Comparison of ENCODE assay signal across 8 mouse cellular contexts in the genomic region with DNA sequence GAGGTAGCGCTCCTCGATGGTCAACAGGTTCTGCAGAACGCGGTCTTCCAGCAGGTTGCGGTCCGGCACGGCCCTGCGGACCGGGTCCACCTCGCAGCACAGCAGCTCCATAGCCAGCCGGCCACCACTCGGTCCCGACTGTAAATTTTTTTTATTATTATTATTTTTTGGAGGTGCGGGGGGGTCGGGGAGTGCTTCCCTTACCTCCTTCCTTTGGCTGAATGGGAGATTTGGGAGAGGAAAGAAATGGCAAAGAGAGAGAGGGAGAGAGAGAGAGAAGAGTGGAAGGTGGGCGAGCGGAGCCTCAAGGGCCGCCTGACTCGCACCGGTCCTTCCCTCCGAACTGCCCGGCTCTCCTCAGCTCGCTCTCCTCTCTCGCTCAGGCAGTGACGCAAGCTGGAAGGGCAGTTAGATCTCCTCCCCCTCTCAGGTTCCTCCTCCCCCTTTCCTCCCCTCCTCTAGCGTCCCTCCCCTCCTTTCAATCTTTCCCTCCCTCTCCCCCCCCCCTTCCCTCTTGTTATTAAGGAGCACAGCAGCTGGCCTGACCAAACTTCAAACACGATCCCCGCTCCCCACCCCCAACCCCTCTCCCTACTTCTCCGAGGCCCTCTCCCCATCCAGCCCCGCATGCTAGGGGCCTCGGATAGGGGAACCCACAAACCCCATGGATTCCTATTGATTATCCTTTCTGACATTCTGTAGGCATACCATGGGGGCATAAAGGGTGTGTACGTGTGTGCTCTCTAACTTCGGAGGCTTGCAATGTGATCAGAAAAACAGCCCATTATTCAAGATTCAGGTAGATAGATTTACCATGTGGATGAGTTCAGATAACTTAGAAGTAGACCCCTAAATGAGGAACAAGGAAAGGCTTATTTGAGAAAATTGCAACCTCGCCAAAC. TPM values are rescaled to one million over a fixed set of nuclear protein-coding genes. Genes with fewer than 3 reads are reported as not detected.
DNase-seq lines count a peak whose midpoint lies in the region; ATAC-seq and TF ChIP-seq lines count a peak whose summit lies in the region.

No protein-coding gene starts in this region.

- 2% methylated on average over 32 of the region's 34 CpGs for WGBS in liver, adult 2 months
- 1% methylated on average over 29 of the region's 34 CpGs for WGBS in midbrain, embryonic 16.5 days
- WGBS in stomach, embryonic 14.5 days: under 1% methylated on average over 33 of the region's 34 CpGs

- peaks cover 5% of the 10 kb centered on the region for H3K27me3 ChIP-seq in liver, adult 2 months (ENCODE audit: control insufficient read depth, insufficient read depth, low read length)
- H3K27me3 ChIP-seq in midbrain, embryonic 16.5 days (ENCODE audit: control insufficient read depth, insufficient read depth, low read depth, low read length): peaks cover 23% of the 10 kb centered on the region
- no peaks in the 10 kb centered on the region for H3K27me3 ChIP-seq in stomach, embryonic 14.5 days (ENCODE audit: control insufficient read depth, insufficient read depth, low read length)

- H3K4me3 ChIP-seq in liver, adult 2 months (ENCODE audit: insufficient read depth, low read depth, low read length): peak overlapping the region; percentile 67
- H3K4me3 ChIP-seq in midbrain, embryonic 16.5 days (ENCODE audit: low read depth, low read length): peak overlapping the region; percentile 46
- peak overlapping the region; percentile 89 for H3K4me3 ChIP-seq in stomach, embryonic 14.5 days (ENCODE audit: low read depth, low read length)

- H3K4me2 ChIP-seq in midbrain, embryonic 16.5 days (ENCODE audit: low read length): peak overlapping the region; percentile 72
- peak overlapping the region; percentile 88 for H3K4me2 ChIP-seq in stomach, embryonic 14.5 days (replicated peaks; ENCODE audit: low read depth, low read length)

- no peaks in the 10 kb centered on the region for H3K79me2 ChIP-seq in liver, adult 2 months (ENCODE audit: control insufficient read depth, insufficient read depth, low read length)

- H3K4me1 ChIP-seq in liver, adult 2 months (ENCODE audit: control insufficient read depth, insufficient read depth, low read length): no peaks in the 10 kb centered on the region
- peaks cover 62% of the 10 kb centered on the region for H3K4me1 ChIP-seq in midbrain, embryonic 16.5 days (ENCODE audit: control insufficient read depth, insufficient read depth, low read length)
- peaks cover 39% of the 10 kb centered on the region for H3K4me1 ChIP-seq in stomach, embryonic 14.5 days (ENCODE audit: control insufficient read depth, insufficient read depth, low read length)

- H3K36me3 ChIP-seq in liver, adult 2 months (ENCODE audit: control insufficient read depth, insufficient read depth, low read length): no peaks in the 10 kb centered on the region
- no peaks in the 10 kb centered on the region for H3K36me3 ChIP-seq in midbrain, embryonic 16.5 days (ENCODE audit: control insufficient read depth, insufficient read depth, low read length)
- H3K36me3 ChIP-seq in stomach, embryonic 14.5 days (ENCODE audit: control insufficient read depth, insufficient read depth, low read length): peaks cover 13% of the 10 kb centered on the region

- peak; percentile 83 for TF ChIP-seq POLR2A in liver, adult 2 months (IDR thresholded peaks at IDR 0.05; ENCODE audit: extremely low read depth, insufficient read depth, low read length)

- intact Hi-C loops in gastrocnemius, postnatal 36 days (cut with DNase I): no loop called here

- peak; percentile 44 for ATAC-seq in frontal cortex, adult (ENCODE audit: low TSS enrichment)
- ATAC-seq in inflammation-experienced regulatory T-cells, adult 6 months: peak; percentile 32
- ATAC-seq in midbrain, embryonic 16.5 days: peak; percentile 2; the same call in 1 of the 2 replicates
- ATAC-seq in stomach, embryonic 14.5 days (ENCODE audit: insufficient number of reproducible peaks, insufficient read depth, low FRiP score, low read depth): peak; percentile 54

- TF ChIP-seq CTCF in liver, adult 2 months (IDR thresholded peaks at IDR 0.05; ENCODE audit: low read depth, low read length): no peak

- H3K9ac ChIP-seq in liver, adult 2 months (ENCODE audit: low read depth, low read length): peak overlapping the region; percentile 66
- peak overlapping the region; percentile 59 for H3K9ac ChIP-seq in midbrain, embryonic 16.5 days (ENCODE audit: low read depth, low read length)
- H3K9ac ChIP-seq in stomach, embryonic 14.5 days (replicated peaks; ENCODE audit: low read depth, low read length): peak overlapping the region; percentile 89

- DNase-seq in frontal cortex, postnatal 25 days (ENCODE audit: low spot score in 2 of 2): no peak
- peak; percentile 69 for DNase-seq in c-Kit-positive CD71-positive TER-119-negative erythroid progenitor cells, embryonic 14.5 days (ENCODE audit: low read depth)
- peak; percentile 55 to 73 for DNase-seq in gastrocnemius, postnatal 36 days
- peak; percentile 30 for DNase-seq in liver, adult 2 months (ENCODE audit: extremely low read depth, low read depth, low spot score)

- H3K9me3 ChIP-seq in midbrain, embryonic 16.5 days (replicated peaks; ENCODE audit: control insufficient read depth, low read length, poor library complexity, severe bottlenecking): no peaks in the 10 kb centered on the region
- no peaks in the 10 kb centered on the region for H3K9me3 ChIP-seq in stomach, embryonic 14.5 days (ENCODE audit: control insufficient read depth, low read depth, low read length)

- 0 out of 2 replicates have a peak overlapping the region, but pooled peaks have one; percentile 10 for H3K27ac ChIP-seq in liver, adult 2 months (replicated peaks; ENCODE audit: insufficient read depth, low read depth, low read length)
- H3K27ac ChIP-seq in midbrain, embryonic 16.5 days (ENCODE audit: low read length): peak overlapping the region; percentile 44
- H3K27ac ChIP-seq in stomach, embryonic 14.5 days (ENCODE audit: low read length): peak overlapping the region; percentile 95

RNA-seq across cellular contexts. Expression of a gene that starts 1.1 kb away (rescaled TPM):
- total RNA-seq in gastrocnemius, postnatal 36 days (2021): 10 to 100 TPM; 15.0 to 16.6 TPM
- polyA plus RNA-seq in inflammation-experienced regulatory T-cells, adult 6 months (2017; shearing (Covaris generic)): 100 to 1,000 TPM; 622 to 765 (median 747) TPM
- 5.3 and 6.0 TPM in 2 replicates for total RNA-seq in liver, adult 2 months (2014; rRNA removed)
- polyA plus RNA-seq in liver, adult 2 months (2012; rRNA removed): 2.4 and 5.0 TPM in 2 replicates
- polyA plus RNA-seq in midbrain, embryonic 16.5 days (2015; fragmentation: Nextera tagmentation; extraction: Ambion mirVana): 245 and 326 TPM in 2 replicates
- polyA plus RNA-seq in stomach, embryonic 14.5 days (2014; fragmentation: Nextera tagmentation; extraction: Ambion mirVana): 1,255 and 1,268 TPM in 2 replicates

RNA-seq across cellular contexts. Expression of a gene that starts 41.6 kb away (rescaled TPM):
- 10 to 100 TPM; 80.9 to 85.1 TPM for total RNA-seq in gastrocnemius, postnatal 36 days (2021)
- 10 to 100 TPM in 1 of 3 experiments, 1 to 10 TPM in 2; 7.5 to 10.6 (median 8.8) TPM for polyA plus RNA-seq in inflammation-experienced regulatory T-cells, adult 6 months (2017; shearing (Covaris generic))
- total RNA-seq in liver, adult 2 months (2014; rRNA removed): 2.3 and 2.4 TPM in 2 replicates
- polyA plus RNA-seq in liver, adult 2 months (2012; rRNA removed): 3.8 and 4.2 TPM in 2 replicates
- 5.9 and 7.4 TPM in 2 replicates for polyA plus RNA-seq in midbrain, embryonic 16.5 days (2015; fragmentation: Nextera tagmentation; extraction: Ambion mirVana)
- 3.4 and 3.8 TPM in 2 replicates for polyA plus RNA-seq in stomach, embryonic 14.5 days (2014; fragmentation: Nextera tagmentation; extraction: Ambion mirVana)

Comparison
In these comparisons a context has a peak if more than half of its experiments do, and no peak if none do; other contexts are left out.
1. ATAC-seq: peak in every context shown above with its lines; median percentile 54 in stomach, embryonic 14.5 days; 44 in frontal cortex, adult; 32 in inflammation-experienced regulatory T-cells, adult 6 months; 2 in midbrain, embryonic 16.5 days.
2. DNase-seq: peak in c-Kit-positive CD71-positive TER-119-negative erythroid progenitor cells, embryonic 14.5 days (single experiment), gastrocnemius, postnatal 36 days (2 of 2) and liver, adult 2 months (single experiment); none in frontal cortex, postnatal 25 days (0 of 2).
3. H3K27ac ChIP-seq: peak in every context shown above with its lines; median percentile 95 in stomach, embryonic 14.5 days; 44 in midbrain, embryonic 16.5 days; 10 in liver, adult 2 months.
4. RNA of a gene that starts 1.1 kb away (polyA plus RNA-seq): 1,255 to 1,268 TPM in stomach, embryonic 14.5 days, 622 to 765 TPM in inflammation-experienced regulatory T-cells, adult 6 months and 245 to 326 TPM in midbrain, embryonic 16.5 days; 2.4 to 5.0 TPM in liver, adult 2 months; every median in the first group is over 10 times any median in the second.
5. Peak in every context shown above with its lines, with median percentiles within 50 percentile points of each other: H3K4me3 ChIP-seq and H3K9ac ChIP-seq.